Mouse (Mus musculus): Measurements from ENCODE around the gene Amt.
"Not testable (repeated sequence)": the region's sequence is repeated elsewhere in the genome, so short reads cannot be mapped to it uniquely, and the experiment has no call there.

Gene Amt

GRCm38 (mm10) chr9:108284410-108284809 lies 12.2 kb upstream of the Amt start:
- peak; percentile 82 for DNase-seq

- not testable (repeated sequence) for DNase-seq
Measured at GRCm38 (mm10) chr9:108287526-108288238, 9.0 kb upstream of the Amt start.

- no peak for DNase-seq
Measured at GRCm38 (mm10) chr9:108289347-108289746, 7.3 kb upstream of the Amt start.

- DNase-seq, result peak; percentile 91
Measured at GRCm38 (mm10) chr9:108290016-108290750, 6.5 kb upstream of the Amt start, which contains the start of gene Nicn1. Nicn1 (plus strand) TSS chr9:108290429.

GRCm38 (mm10) chr9:108290773-108291172 lies 5.9 kb upstream of the Amt start:
- no peak for DNase-seq

GRCm38 (mm10) chr9:108301853-108302252 lies 5.2 kb downstream of the Amt start:
- DNase-seq, result no peak

- no peak for DNase-seq
Measured at GRCm38 (mm10) chr9:108304716-108305115, 8.1 kb downstream of the Amt start.

GRCm38 (mm10) chr9:108305170-108305569 lies 8.5 kb downstream of the Amt start:
- peak; percentile 64 for DNase-seq

GRCm38 (mm10) chr9:108305629-108306520 lies 9.2 kb downstream of the Amt start, which contains the start of the genes Rhoa and Tcta:
Rhoa (plus strand) TSS chr9:108306129.
Tcta (minus strand) TSS chr9:108306160.
- peak; percentile 98 for DNase-seq

- DNase-seq, result peak; percentile 91
Measured at GRCm38 (mm10) chr9:108306571-108306980, 9.9 kb downstream of the Amt start.

GRCm38 (mm10) chr9:108307021-108307807 lies 10.6 kb downstream of the Amt start:
- no peak for DNase-seq

GRCm38 (mm10) chr9:108308141-108308540 lies 11.5 kb downstream of the Amt start:
- DNase-seq, result no peak

GRCm38 (mm10) chr9:108317572-108317971 lies 20.9 kb downstream of the Amt start:
- DNase-seq, result no peak

GRCm38 (mm10) chr9:108318462-108318861 lies 21.8 kb downstream of the Amt start:
- no peak for DNase-seq

- DNase-seq, result not testable (repeated sequence)
Measured at GRCm38 (mm10) chr9:108322054-108322453, 25.4 kb downstream of the Amt start.

GRCm38 (mm10) chr9:108324784-108325183 lies 28.1 kb downstream of the Amt start:
- no peak for DNase-seq

- DNase-seq, result no peak
Measured at GRCm38 (mm10) chr9:108325811-108326210, 29.2 kb downstream of the Amt start.

GRCm38 (mm10) chr9:108337848-108338550 lies 41.3 kb downstream of the Amt start:
- DNase-seq, result no peak

GRCm38 (mm10) chr9:108338551-108338885 lies 41.9 kb downstream of the Amt start:
- DNase-seq, result peak; percentile 32

- DNase-seq, result peak; percentile 98
Measured at GRCm38 (mm10) chr9:108338886-108339781, 42.5 kb downstream of the Amt start, which contains the start of gene Gpx1. Gpx1 (plus strand) TSS chr9:108338903.
